Mouse (Mus musculus): ENCODE data around the gene Dsn1.

Gene Dsn1

GRCm38 (mm10) chr2:157027106-157028008 lies 20.4 kb upstream of the Dsn1 start:
- DNase-seq (ENCODE audit: low spot score in 2 of 2) = peak; percentile 43 to 52

DNA sequence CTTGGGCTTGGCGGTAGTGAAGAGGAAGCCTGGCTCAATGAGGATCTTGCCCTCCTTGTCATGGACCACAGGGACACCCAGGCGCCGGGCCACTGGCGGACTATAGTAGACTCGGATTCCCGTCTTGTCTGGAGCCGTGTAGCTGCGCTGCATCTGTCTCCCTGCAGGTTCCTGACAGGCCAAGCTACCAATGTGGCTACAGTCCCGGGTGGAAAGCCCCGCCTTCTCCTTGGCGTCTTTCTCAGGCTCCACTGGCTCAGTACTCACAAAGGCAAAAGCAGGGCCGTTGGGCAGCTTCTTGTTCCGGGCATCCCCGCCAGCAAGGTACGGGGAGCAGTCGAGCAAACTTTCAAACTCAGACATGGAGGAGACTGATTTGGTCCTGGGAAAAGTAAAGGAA lies 14.2 kb upstream of the Dsn1 start:
- DNase-seq (ENCODE audit: low spot score in 2 of 2) = no peak

DNA sequence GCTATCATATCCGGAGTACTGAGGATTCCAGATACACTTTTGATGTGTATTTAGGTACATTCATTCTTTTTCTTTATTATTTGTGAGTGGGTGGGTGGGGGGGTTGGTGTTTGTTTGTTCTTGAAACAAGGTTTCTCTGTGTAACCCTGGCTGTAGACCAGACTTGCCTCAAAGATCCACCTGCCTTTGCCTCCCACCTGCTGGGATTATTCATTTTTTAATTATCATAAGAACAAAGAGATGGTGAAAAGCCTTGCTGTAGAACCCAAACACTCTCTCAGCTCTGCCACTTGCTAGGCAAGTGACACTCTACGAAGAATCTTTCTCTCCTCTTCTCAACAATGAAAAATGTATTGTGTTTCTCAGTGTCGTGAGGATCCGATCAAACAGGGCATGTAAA lies 12.3 kb upstream of the Dsn1 start:
- no peak for DNase-seq (ENCODE audit: low spot score in 2 of 2)

- no peak for DNase-seq (ENCODE audit: low spot score in 2 of 2)
These were observed 9.7 kb upstream of the Dsn1 start for GRCm38 (mm10) chr2:157016529-157017270.

GRCm38 (mm10) chr2:157012341-157012740 lies 5.4 kb upstream of the Dsn1 start:
- no peak for DNase-seq (ENCODE audit: low spot score in 2 of 2)

- no peak for DNase-seq (ENCODE audit: low spot score in 2 of 2)
These were observed 3.8 kb upstream of the Dsn1 start for GRCm38 (mm10) chr2:157010634-157011310.

GRCm38 (mm10) chr2:157010121-157010520 lies 3.2 kb upstream of the Dsn1 start:
- DNase-seq (ENCODE audit: low spot score in 2 of 2) = peak in 1 of 2 experiments; percentile 45

- DNase-seq (ENCODE audit: low spot score in 2 of 2) = no peak
These were observed 1.6 kb upstream of the Dsn1 start for GRCm38 (mm10) chr2:157008509-157008908.

GRCm38 (mm10) chr2:157007234-157007596 lies 261 bp upstream of the Dsn1 start:
- DNase-seq (ENCODE audit: low spot score in 2 of 2) = no peak

- no peak for DNase-seq (ENCODE audit: low spot score in 2 of 2)
These were observed 4.6 kb downstream of the Dsn1 start for GRCm38 (mm10) chr2:157002321-157002720.

DNA sequence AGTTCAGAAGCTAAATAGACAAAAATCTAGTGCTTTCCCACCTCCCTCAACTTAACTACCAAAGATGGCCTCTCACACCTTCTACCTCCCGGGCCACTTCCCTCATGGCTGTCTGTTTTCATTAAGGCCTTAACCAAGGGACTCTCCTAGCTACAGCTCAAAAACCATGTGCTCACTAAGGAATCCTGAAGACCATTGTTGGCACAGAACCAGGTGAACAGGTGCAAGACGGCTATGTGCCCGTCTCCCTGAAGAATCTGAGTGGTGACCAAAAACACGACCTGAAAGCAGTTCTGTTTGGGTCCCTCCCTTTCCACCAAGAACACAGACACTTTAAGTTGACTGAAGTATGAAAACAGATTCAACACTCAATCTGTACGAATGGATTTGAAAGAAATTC lies 8.7 kb downstream of the Dsn1 start:
- no peak for DNase-seq (ENCODE audit: low spot score in 2 of 2)

- peak; percentile 52 to 66 for DNase-seq (ENCODE audit: low spot score in 2 of 2)
These were observed 10.4 kb downstream of the Dsn1 start for GRCm38 (mm10) chr2:156996576-156996975.

GRCm38 (mm10) chr2:156991470-156992319 lies 15.3 kb downstream of the Dsn1 start, which contains the start of gene Ndrg3:
Gene Ndrg3 (minus strand): TSS chr2:156992056.
- peak; percentile 95 to 97 for DNase-seq (ENCODE audit: low spot score in 2 of 2)

DNA sequence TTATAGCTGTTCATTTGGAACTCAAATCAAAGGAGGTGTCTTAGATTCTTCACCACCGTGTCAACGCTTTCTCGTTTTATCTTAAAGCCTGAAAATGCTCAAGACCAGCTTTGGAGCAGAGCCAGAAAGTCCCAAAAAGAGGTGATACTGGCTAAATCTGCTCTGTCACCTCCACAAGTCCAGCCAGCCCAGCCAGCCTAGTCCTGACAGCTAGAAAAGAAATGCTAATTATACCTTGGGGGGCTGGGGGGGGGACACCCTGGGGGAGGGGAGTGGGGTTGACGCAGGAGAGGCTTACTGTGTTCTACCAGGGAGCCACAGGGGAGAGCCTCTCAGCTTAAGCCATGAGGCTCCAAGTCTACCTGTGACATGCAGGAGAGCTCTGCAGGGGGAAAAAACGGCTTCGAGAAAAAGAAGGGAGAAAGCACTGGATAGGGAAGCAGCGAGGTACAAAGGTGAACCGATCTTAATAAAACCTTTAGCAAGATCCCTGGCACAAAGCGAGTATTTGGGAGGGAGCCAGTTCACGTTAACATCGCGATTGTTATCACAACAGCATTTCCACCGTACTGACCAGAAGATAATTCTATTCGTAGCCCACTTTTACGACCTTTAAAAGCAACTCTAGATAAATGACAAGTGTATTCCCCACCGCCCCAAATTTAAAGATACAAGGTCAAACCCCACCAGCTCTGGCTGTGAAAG lies 16.1 kb downstream of the Dsn1 start:
- DNase-seq (ENCODE audit: low spot score in 2 of 2) = peak in 1 of 2 experiments; percentile 51

GRCm38 (mm10) chr2:156987316-156987715 lies 19.6 kb downstream of the Dsn1 start:
- no peak for DNase-seq (ENCODE audit: low spot score in 2 of 2)

DNA sequence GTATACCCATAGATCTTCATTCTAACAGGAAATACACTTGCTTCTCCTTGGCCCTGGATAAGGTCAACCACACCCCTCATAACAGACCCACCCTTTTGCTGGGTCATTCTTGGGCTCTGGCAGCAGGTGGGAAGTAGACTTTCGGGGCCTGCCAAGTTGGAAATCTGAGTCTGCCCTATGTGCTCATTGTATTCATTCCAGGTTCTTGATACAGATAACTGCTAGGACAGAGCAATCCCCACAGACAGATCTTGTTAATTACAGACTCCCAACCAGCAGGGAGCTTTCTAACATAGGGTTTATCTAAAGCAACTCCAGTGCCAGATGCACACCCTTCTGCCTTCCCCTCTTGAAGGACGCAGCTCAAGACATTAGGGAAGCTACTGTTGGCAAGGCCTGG lies 24.1 kb downstream of the Dsn1 start:
- no peak for DNase-seq (ENCODE audit: low spot score in 2 of 2)

DNA sequence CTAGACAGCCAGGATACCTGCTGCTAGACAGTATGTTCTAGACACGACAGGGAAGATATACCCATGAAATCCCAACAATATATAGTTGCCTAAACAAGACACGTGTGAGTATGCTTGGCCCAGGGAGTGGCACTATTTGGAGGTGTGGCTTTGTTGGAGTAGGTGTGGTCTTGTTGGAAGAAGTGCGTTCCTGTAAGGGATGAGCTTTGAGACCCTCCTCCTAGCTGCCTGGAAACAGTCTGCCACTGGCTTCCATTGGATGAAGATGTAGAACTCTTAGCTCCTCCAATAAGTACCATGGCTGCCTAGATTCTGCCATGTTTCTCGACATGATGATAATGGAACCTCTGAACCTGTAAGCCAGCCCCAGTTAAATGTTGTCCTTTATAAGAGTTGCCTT lies 25.7 kb downstream of the Dsn1 start:
- no peak for DNase-seq (ENCODE audit: low spot score in 2 of 2)

- no peak for DNase-seq (ENCODE audit: low spot score in 2 of 2)
These were observed 26.9 kb downstream of the Dsn1 start for GRCm38 (mm10) chr2:156980059-156980458.

DNA sequence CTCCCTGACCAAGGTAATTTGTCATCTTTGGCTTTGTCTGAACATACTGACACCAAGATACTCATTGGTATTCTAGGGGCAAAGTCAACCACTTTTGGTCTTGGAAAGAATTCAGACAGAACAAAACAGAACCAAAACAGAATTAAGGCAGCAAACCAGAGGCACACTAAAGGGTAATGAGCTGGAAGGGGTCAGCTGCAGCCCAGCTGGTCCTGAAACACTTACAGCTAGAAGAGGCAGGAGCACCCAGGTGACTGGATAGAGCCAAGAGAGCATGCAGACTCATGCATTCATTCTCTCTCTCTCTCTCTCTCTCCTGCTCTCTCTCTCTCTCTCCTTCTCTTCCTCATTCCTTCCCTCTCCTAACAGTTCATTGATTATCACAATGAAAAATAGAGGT lies 30.2 kb downstream of the Dsn1 start:
- no peak for DNase-seq (ENCODE audit: low spot score in 2 of 2)

GRCm38 (mm10) chr2:156974967-156975366 lies 32.0 kb downstream of the Dsn1 start:
- DNase-seq (ENCODE audit: low spot score in 2 of 2) = no peak
